In genomic region chr4:139158350-139158749, GRCm38 (mm10) we compare ENCODE assay signal across 14 mouse cellular contexts.
"Had no signal": no experiment of that assay in that cellular context is flagged by ENCODE, and none has a peak within 500 bp of the region (broad histone marks: within the 10 kb centered on the region; RNA-seq: fewer than 3 reads in every experiment).

No protein-coding gene starts in this region.

- H3K27ac ChIP-seq: hindbrain, embryonic 15.5 days; left cerebral cortex, adult 2 months; limb, embryonic 10.5 days; liver, embryonic 15.5 days; midbrain, embryonic 12.5 days; neural tube, embryonic 13.5 days had no signal

- H3K9ac ChIP-seq: hindbrain, embryonic 15.5 days; liver, embryonic 15.5 days; midbrain, embryonic 12.5 days; neural tube, embryonic 13.5 days had no signal

- H3K4me1 ChIP-seq: hindbrain, embryonic 15.5 days; limb, embryonic 10.5 days; midbrain, embryonic 12.5 days; neural tube, embryonic 13.5 days had no signal

- H3K36me3 ChIP-seq: hindbrain, embryonic 15.5 days; limb, embryonic 10.5 days; liver, embryonic 15.5 days; midbrain, embryonic 12.5 days; neural tube, embryonic 13.5 days had no signal

- H3K27me3 ChIP-seq: hindbrain, embryonic 15.5 days; neural tube, embryonic 13.5 days had no signal

- ATAC-seq: midbrain, embryonic 16.5 days had no signal

- H3K4me3 ChIP-seq: hindbrain, embryonic 15.5 days; left cerebral cortex, adult 2 months; limb, embryonic 10.5 days; liver, embryonic 15.5 days; midbrain, embryonic 12.5 days; neural tube, embryonic 13.5 days had no signal

- DNase-seq: kidney, adult 8-10 months; kidney, postnatal 25 days; retina, postnatal 1 day; right cerebral cortex, postnatal 4 days; thymus, adult 18-20 months; thymus, postnatal 14 days had no signal

- H3K4me2 ChIP-seq: hindbrain, embryonic 15.5 days; liver, embryonic 11.5 days; liver, embryonic 15.5 days; midbrain, embryonic 12.5 days; neural tube, embryonic 13.5 days had no signal

- H3K9me3 ChIP-seq: hindbrain, embryonic 15.5 days; limb, embryonic 10.5 days; liver, embryonic 15.5 days; midbrain, embryonic 12.5 days; neural tube, embryonic 13.5 days had no signal
